Mouse (Mus musculus): ENCODE measurements around the gene Krt39. TPM values are rescaled to one million over a fixed set of nuclear protein-coding genes. Genes with fewer than 3 reads are reported as not detected.

The Krt39 gene
- not detected for total RNA-seq (2023)

DNA sequence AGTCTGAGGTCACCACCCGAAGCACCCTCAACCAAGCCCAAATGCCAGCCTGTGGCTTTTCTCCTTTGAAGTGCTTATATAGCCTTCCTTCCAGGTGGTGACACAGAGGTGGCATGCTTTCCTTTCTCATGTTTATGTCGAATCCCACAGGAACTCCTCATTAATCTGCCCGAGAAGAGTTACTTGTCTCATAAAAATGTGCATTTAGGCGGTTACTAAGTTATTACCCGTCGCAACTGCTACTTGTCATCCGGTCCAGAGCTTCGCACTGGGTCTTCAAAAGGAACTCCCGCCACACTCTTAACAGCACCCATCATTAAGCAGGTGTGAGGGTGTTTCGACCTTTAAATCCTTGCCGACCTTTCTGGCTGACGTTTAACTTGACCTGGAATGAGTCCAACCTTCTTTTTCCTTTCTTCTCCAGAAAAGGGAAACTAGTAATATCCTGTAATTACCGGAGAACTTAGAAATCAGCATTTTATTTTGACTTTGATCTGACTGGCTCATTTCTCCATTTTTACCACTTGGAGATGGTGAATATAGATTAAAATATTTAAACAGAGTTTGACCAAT lies at the start of gene Krt39:
TSS of gene Krt39 (minus strand) at position 51 of the 573 bp plus-strand sequence.

DNA sequence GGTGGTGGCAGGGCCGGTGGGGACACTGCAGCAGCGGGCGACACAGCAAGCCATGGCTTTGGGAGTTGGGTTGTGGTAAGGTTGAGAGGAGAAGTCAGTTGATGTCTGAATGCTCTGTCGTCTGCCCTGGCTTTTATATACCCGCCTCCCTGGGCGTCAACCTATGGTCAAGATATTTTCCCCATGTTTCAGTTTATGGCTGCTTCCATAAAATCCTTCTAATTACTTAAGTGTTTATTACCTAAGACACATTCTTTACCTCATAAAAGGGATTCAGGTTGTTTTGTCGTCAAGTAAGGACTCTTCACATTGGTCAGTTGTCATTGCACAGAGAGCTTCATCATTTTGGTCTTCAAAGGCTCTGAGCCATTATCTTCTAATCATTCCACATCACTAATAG lies 45.4 kb upstream of the Krt39 start, which contains the start of gene Krtap3-1:
TSS of gene Krtap3-1 (minus strand) at position 101 of the 400 bp plus-strand sequence.

DNA sequence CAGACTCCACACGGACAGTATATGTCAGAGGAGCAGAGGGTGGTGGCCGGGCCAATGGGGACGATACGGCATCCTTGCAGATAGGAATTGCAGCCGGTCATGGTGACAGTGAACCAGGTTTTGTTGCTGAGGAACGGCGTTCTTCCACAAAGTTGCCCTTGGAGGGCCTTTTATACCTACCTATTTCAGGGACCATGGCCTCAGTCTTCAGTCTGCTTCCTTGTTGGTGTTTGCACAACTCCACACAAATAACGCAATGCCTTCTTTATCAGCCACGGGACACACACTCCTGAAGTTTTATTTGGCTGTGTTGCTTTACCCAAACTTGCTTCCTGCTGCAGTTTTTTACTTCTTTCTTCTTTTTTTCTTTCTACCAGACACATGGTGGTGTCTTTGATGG lies 38.2 kb upstream of the Krt39 start, which contains the start of gene Gm11939:
TSS of gene Gm11939 (minus strand) at position 101 of the 400 bp plus-strand sequence.

DNA sequence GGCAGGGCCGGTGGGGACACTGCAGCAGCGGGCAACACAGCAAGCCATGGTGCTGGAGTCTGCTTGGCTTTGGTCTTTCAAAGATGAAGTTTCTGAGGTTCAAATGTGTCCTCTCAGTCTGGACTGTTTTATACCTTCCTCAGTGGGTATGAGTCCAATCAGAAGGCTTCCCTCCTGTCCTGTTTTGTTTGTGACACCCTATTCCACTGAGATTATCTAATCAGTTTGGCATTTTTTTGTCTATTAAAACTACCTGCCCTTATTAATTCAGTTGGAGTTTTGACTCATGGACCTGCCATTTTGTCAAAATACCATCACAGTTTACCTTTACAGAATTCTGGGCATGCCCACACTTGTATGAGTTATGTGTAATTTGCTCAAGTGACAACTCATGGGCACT lies 35.6 kb upstream of the Krt39 start, which contains the start of gene Krtap3-2:
TSS of gene Krtap3-2 (minus strand) at position 101 of the 400 bp plus-strand sequence.

DNA sequence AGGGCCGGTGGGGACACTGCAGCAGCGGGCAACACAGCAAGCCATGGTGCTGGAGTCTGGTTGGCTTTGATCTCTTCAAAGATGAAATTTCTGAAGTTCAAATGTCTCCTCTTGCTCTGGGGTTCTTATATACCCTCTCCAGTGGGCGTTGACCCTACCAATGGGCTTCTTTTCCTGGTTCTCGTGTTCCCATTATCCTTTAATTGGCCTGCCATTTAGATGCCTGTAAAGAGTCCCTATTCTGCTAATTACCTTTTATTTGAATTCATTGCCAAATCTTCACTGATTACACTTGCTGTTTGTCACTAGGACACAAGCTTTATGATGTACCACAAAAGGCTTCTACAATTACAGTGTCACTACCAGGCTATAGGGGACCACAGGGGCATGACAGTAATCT lies 29.6 kb upstream of the Krt39 start, which contains the start of gene Krtap3-3:
TSS of gene Krtap3-3 (minus strand) at position 101 of the 400 bp plus-strand sequence.

DNA sequence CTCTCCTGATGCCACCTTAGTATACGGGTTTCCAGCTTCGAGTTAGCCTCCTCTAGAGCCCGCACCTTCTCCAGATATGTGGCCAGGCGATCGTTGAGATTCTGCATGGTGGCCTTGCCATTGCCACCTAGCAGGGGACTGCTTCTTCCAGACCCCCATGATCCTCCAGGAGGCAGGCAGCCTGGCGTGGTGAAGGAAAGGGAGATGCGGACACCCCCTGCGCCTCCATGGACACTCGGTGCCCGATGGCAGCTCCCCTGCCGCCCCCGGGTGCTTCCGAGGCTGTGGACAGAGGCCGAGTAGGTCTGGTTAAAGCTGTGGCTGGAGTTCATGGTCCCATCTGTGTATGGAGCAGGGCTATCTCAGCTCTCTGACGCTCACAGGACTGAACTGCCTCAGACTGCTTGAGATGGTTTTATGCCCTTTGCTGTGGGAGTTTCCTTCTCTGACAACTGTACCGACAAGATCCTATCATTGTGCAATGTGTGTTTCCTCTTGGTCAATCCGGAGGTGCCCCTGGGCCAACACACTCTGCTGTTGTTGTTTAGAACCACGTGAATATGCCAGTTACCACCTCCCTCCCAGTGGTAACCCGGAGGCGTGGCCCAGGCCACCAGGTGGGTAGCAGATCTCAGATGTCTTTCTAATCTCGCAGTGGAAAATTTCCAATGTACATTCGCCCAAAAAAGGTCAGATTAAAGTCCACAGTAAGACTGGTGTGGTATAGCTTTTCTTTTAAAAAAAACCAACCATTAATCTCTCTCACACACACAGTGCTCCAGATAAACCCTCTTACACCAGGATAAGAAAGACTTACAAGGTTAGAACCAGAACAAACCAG lies 28.2 kb downstream of the Krt39 start, which contains the start of gene Krt23:
TSS of gene Krt23 (minus strand) at position 405 of the 841 bp plus-strand sequence.

Other genes with a start within 250 kb of the Krt39 start
- not detected for gene Krt24, start 236.1 kb downstream of the Krt39 start, total RNA-seq (2023)
- not detected for gene Krt25, start 198.4 kb downstream of the Krt39 start, total RNA-seq (2023)
- not detected for gene Krt26, start 183.4 kb downstream of the Krt39 start, total RNA-seq (2023)
- not detected for gene Krt27, start 170.2 kb downstream of the Krt39 start, total RNA-seq (2023)
- not detected for gene Krt28, start 146.4 kb downstream of the Krt39 start, total RNA-seq (2023)
- gene Krt10, start 132.0 kb downstream of the Krt39 start, total RNA-seq (2023): not detected
- gene Krt12, start 99.1 kb downstream of the Krt39 start, total RNA-seq (2023): not detected
- not detected for gene Krt20, start 83.2 kb downstream of the Krt39 start, total RNA-seq (2023)
- gene Krt23, start 28.2 kb downstream of the Krt39 start, total RNA-seq (2023): not detected
- not detected for gene Krt40, start 21.8 kb upstream of the Krt39 start, total RNA-seq (2023)
- gene Krtap3-3, start 29.5 kb upstream of the Krt39 start, total RNA-seq (2023): not detected
- not detected for gene Krtap3-2, start 35.5 kb upstream of the Krt39 start, total RNA-seq (2023)
- gene Gm11939, start 38.1 kb upstream of the Krt39 start, total RNA-seq (2023): not detected
- not detected for gene Krtap3-1, start 45.3 kb upstream of the Krt39 start, total RNA-seq (2023)
- not detected for gene Krtap1-5, start 59.7 kb upstream of the Krt39 start, total RNA-seq (2023)
- not detected for gene Krtap1-4, start 62.3 kb upstream of the Krt39 start, total RNA-seq (2023)
- not detected for gene Krtap1-3, start 70.0 kb upstream of the Krt39 start, total RNA-seq (2023)
- gene Krtap9-3, start 76.8 kb upstream of the Krt39 start, total RNA-seq (2023): not detected
- gene Gm11938, start 82.0 kb upstream of the Krt39 start, total RNA-seq (2023): not detected
- gene Gm11937, start 88.9 kb upstream of the Krt39 start, total RNA-seq (2023): not detected
- not detected for gene Krtap2-4, start 93.5 kb upstream of the Krt39 start, total RNA-seq (2023)
- gene Gm11562, start 99.1 kb upstream of the Krt39 start, total RNA-seq (2023): not detected
- not detected for gene Krtap4-1, start 106.9 kb upstream of the Krt39 start, total RNA-seq (2023)
- not detected for gene Krtap4-2, start 113.7 kb upstream of the Krt39 start, total RNA-seq (2023)
- gene Krtap4-7, start 122.8 kb upstream of the Krt39 start, total RNA-seq (2023): not detected
- not detected for gene Gm11555, start 128.9 kb upstream of the Krt39 start, total RNA-seq (2023)
- not detected for gene Gm11563, start 137.6 kb upstream of the Krt39 start, total RNA-seq (2023)
- gene Krtap4-6, start 144.6 kb upstream of the Krt39 start, total RNA-seq (2023): not detected
- gene Gm14190, start 169.4 kb upstream of the Krt39 start, total RNA-seq (2023): not detected
- gene Gm14180, start 213.0 kb upstream of the Krt39 start, total RNA-seq (2023): not detected

All from neutrophil, adult 83 days (primary cell).